Mouse (Mus musculus) embryo, embryonic 10.5 days (tissue): Measurements from ENCODE around the gene Hoxa13.
A peak's percentile ranks its signal among the peaks of the same experiment; 100 is the strongest.

Experiments
- DNase-seq: peaks from one replicate; pipeline ENCODE4 v3.0.0-alpha.2; 2015; ENCODE audit warnings: low spot score

Gene Hoxa13

DNA sequence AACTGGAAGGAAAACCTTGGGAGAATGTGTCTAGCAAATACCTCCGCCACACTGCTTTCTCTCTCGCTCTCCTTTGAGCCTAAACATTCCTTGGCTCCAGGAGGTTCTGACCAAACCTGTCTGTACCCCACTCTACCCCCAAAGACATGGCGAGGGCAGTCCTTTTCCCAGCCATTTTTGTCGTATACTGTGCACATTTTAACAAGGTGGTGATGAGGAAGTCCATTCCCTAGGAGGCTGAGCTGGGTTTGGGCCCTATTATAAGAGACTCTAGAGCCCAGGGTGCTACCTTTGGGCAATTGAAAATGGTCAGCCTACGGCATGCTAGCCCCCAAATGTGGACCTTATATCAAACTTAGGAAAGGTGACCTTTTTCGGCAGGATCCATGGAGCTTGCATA lies 24.8 kb downstream of the Hoxa13 start:
- no peak for DNase-seq

DNA sequence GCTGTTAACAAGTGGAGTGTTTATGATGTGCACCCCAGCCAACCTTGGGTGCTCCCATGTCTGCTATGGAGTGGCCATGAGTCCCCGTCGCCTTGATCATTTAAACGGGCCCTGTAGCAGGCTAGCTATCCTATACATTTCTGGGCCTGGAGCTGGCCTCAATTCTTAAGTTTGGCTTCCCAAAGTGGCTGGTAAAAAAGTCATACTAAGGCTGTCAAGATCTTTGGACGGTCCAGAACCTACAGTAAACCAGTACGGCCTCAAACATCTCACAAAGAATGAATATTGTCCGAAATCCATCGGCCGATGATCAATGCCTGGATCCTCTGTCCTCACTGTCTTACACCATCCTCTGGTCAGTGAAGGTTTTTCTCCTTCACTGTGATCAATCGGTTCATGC lies 25.4 kb downstream of the Hoxa13 start:
- no peak for DNase-seq

DNA sequence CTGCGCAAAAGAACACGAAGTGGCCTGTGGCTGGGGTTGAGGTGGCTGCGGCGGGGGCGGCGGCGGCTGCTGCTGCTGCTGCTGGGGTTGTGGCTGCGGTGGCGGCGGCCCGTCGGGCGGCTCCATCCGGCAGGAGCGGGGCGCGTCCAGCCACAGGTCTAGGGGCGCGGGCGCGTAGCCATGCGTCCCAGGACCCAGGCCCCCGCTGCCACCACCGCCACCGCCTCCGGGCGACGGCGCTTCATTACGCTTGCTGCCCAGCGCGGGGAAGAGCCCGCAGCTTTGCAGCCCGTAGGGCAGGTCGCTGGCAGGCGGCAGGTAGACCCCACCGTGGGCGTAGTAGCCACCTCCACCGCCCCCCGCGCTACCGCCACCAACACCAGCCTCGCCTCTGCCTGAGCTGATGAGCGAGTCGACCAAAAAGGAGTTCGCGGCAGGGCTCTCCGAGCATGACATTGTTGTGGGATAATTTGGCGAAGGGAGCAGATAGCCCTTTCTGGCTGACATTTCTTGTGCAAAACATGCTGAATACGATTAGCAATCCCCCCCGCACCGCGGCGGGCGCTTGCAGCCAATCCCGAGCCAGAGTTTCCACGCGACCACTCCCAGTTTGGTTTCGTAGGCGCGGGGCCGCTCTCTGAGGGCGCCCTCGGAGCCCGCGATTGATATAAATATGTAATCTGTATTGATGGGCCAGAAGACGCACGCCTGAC lies 26.1 kb downstream of the Hoxa13 start:
- DNase-seq = no peak

DNA sequence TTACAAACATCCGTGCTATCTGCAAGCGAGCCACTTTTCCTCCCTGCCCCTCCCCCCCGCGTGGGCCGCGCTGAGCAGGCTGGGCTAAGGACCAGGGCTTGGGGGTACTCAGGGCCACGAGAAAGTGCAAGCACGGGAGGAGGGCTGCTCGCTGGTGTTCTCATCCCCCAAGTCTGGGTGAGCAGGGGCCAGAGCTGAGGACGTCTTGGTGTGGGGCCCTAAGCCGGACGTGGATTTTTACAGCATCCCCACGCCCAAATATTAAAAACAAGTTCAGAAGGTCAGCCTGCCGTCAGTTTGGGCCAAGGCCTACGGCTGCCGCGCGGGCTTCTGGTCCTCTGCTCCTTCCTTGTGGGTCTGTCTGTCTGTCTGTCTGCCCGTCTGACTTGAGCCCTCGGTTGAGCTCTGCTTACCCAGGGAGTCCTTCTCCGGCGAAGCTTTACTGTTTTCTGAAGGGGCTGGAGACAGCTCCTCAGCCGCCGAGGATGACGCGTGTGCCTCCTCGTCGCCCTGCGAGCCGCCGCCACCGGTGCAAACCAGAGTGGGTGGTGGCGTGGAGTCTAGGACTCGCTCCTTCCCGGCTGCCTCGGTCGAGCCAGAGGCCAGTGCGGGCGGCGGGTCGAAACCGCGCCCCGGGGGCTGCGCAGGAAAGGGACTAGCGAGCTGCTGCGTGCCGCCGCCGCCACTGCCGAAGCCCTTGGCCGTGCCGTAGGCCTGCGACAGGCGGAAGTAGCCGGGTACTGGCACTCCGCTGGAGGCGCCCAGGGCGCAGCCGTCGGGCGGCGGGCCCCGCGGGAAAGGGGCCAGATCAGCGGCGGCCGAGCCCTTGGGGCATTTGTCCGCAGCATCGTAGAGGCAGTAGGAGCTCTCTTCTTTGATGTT lies 26.9 kb downstream of the Hoxa13 start:
- no peak for DNase-seq

DNA sequence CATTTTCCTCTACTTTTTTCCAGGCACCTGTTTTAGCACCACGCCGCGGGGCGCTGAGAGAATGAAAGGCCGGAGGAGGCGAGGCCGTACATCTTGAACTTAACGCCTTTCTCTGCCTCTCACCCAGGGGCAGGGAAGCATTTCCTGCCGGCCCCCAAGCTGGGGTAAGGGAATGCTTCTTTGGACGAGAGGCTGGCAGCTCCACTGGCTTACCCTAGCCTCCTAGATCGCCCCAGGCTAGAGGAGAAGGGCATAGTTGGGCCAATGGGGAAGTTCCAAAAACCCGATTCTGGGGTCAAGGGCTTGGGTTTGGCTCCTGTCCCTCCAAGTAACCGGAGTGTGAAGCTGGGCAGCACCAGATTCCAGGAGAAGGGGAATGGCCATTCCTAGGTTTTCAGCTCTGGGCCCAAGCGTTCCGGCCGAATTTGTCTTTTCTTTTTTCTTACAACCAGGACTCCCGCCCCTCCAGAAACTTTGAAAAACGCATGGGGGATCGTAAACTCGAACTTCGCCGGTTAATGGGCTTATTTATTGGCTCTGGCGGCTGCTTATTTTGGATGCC lies 27.6 kb downstream of the Hoxa13 start:
- DNase-seq = no peak

DNA sequence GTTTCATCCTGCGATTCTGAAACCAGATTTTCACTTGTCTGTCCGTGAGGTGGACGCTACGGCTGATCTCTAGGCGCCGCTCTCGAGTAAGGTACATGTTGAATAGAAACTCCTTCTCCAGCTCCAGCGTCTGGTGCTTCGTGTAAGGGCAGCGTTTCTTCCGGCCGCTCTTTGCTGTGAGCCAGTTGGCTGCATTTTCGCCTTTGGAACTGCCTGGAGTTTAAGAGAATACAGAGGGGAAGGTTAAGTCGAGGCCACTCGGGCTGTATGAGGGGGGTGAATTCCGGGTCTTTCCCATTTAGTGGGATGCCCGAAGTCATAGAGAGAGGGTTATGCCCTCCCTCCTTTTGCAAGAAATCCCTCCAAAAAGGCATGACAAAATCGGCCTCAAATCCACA lies 28.1 kb downstream of the Hoxa13 start:
- DNase-seq = no peak

DNA sequence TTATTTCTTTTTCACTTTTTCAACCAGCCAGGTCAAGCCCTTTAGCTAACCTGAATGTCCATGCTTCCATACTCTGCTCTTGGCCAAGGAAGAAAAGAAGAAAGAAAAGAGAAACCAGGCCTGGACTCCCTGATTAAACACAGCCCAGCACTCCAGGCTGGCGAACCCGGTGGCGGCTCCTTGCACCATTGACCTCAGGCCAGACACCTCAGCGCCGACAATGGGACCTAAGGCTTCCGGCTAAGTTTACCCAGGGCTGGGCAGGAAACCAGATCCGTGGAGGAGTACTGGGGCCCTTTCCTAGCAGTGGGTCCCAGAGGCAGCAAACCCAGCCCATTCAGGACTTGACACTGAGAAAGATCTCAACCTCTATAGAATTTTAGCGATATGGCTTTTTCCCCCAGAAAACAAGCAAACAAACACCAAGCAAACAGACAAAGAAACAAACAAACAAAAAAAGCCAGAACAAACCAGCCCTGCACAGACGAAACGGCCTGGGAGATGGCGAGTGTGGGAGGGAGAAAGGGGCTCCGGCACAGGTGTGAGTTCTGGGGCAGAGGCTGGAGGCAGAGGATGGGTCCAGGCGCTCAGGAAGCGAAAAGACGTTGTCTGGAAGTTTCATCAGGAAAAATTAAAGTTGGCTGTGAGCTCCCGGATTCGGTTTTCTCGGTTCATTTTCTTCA lies 28.7 kb downstream of the Hoxa13 start:
- DNase-seq = no peak

DNA sequence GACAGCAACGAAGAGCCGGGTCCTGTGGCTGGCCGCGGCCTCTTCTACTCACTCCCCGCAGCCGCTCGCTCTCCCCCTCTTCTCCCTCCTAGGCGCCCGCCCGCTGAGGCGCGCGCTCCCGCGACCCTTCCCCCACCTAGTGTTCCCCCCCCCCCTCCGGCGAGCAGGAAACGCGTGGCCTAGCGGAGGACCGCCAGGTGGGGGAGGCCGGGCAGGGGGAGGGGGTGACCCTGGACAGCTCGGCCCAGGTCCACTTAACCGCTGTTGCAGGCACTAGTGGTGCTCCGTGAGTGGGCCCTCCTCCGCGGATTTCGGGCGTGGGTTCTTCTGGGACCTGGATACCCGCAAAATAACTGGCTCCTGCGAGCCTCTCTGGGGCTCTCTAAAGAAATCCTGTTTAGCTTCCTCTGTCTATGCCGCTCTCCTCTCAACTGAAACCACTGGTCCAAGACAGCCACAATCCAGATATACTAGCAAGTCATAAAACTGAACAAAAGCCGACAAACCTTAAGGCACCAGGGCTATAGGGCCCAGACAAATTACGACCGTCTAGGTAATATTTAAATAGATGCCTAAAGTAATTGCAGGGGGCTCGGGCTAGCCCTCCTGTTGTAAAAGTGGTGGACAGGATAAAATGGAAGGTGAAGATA lies 30.0 kb downstream of the Hoxa13 start, which contains the start of gene Hoxa9:
Gene Hoxa9, minus strand, starts transcription at position 574 of the 650 bp plus-strand sequence.
- DNase-seq = no peak

DNA sequence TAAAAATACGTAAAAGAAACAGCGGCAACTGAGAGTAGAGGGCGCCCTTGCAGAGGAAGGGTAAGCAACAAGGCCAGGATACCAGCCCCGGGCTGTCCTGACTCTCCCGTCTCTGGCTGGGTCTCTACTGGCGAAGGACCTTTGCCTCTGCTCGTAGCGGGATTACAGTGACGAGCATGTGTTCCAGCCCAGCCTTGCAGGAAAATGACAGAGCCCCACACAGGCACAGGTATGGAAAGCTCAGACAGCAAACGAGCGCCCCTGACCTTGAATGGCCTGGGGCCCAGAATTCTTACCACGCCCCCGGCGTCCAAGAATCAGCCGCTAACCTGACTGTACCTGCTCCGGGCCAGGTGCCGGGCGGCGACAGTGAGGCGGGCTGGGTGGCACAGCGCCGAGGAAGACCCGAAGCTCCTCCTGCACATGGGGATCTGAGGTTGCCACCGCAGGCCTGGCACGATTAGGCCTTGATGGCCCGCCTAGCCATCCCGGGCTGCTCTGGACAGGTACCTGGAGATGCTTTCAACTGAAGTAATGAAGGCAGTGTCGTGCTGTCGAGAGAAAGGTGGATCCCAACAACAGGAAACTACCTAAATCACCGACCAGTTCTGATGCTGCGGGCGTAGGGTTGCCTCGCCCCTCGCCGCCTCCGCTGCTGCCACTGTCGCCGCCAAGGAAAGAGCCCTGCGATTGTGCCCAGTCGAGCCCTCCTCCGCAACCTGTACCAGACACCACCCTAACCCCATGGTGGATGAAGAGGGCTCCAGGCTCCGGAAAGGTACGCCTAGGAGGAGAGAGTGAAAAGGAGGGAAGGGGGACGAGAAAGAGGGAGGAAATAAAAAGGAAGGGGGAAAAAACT lies 30.9 kb downstream of the Hoxa13 start:
- no peak for DNase-seq

DNA sequence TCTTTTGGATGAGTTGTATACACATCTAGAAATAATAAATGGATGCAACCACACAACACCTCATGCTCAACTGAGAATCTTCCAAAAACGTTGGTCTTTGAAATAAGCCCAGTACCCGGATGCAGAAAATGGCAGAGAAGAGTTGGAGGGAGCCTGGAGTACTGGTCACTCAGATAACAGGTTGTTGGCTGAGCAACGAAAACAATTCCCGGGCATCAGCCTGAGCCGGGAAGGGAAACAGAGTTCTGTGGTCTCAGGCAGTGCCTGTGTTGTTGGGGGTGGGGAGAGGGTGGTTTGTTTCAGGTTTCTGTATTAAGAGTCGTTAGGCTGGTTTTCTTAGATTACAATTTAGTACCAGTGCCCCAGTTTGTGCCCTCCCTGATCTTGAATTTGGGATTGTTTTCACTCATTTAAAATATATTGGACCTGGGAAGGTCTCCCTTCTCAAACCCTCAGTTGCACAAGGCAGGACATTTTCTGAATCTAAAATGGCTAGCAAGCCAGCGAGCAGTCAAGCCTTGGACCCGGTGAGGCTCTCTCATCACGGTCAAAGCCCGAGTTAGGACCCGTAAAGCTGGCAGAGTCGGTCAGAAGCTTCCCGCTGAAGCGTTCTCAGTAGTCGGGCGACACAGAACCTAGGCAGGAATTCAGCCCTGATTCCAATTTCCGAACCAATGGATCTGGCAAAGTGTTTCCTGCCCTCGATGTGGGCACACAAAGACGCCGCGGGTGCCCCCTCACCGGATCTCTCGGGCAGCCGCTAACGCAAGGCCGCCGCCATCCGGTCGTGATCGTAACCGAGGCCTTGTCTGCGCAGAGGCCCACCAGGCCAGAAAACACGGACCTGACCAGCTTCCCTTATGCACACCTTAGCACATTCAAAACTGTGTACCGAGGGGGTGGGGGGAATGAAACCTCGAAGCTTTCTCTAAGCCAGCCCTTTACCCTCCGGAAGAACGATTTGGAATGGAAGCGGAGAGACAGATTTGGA lies 31.9 kb downstream of the Hoxa13 start:
- no peak for DNase-seq

DNA sequence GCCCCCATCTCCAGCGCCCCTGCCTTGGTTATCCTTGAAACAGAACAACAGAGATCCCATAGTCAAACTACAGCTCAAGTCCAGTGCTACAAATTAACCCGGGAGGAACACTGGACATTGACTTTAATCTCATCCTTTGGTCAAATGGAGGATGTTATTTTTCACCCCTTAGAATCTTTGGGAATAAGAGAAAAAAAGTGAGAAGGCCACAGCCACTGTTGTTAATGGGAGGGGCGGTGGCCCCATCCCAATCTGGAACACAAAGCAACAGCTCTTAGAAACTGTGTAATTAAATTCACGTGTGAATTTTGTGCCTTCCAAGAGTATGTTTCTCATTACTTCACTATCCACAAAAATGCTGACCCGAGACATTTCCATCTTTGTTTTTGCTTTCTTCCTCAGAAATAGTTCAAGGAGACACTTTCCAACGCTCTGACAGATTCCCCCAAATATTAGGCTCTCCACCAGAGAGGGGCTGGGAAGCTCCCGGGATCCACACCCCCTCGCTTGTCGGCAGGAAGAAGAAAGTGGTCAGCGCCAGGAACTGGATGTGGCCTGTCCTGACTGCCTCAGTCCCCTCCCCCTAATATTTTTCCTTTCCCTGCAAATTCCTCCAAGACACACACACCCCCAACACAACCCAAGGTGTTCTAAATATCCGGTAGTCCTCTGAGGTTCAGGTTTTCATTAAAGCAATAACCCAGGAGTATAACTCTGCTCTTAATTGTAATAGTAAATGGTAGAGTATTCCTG lies 33.0 kb downstream of the Hoxa13 start:
- DNase-seq = no peak

DNA sequence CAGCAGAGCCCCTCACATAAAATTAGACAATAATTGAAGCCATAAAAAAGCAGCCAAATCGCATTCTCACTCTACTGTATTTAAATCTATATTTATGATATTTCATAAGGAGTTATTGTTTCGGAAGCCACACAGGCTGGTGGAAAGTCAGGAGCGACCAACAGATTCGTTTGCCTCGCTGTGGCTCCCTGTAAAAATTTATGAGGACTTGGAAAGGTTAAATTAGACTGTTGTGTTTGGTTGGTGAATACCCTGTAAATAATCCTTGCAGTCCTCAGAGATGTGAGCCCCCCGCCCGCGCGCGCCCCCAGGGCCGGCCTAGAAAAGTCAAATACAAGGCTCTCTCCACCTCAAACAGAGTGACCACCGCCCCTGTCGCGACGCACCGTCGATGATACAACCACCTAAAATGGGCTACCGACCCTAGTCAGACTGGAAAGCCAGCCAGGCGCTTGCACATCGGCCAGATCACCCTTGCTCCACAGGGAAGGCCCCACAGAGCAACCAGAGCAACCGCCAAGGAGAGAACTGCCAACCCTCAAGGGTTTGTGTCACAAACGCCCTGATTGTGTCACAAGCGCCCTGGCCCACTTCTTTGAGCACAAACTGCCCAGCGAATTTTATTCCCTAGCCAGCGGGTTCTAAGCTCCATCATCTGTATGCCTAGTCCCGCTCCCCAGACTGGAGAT lies 34.0 kb downstream of the Hoxa13 start:
- no peak for DNase-seq

DNA sequence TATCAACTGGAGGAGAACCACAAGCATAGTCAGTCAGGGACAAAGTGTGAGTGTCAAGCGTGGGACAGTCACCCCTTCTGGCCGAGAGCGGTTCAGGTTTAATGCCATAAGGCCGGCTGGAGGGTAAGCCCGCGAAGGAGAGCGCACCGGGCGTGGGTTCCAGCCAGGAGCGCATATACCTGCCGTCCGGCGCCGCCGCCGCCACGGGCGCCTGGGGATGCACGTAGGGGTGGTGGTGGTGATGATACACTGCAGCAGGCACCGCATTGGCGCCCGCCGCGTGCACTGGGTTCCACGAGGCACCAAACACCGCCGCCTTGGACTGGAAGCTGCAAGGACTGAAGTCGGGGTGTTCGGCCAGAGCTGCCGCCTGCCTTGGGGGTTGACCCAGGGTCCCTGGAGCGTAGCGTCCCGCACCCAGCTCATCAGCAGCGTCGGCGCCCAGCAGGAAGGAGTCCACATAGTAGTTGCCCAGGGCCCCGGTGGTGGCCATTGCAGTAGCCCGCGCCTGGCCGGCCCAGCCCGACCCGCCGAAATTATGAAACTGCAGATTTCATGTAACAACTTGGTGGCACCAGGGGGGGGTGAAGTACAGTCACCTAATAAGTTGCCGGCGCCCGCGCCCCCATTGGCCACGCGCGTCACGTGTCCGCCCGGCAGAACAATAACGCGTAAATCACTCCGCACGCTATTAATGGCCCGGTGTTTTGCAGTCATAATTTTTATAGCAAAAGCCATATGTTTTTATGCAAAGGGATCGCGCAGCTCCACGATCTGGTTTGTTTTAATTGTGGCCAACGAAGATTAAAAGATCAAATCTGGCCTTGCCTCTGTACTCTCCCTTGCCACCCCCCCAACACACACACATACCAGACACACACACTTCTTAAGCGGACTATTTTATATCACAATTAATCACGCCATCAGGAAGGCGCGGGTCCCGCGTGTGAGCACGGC lies 34.8 kb downstream of the Hoxa13 start:
- peak; percentile 82 for DNase-seq

DNA sequence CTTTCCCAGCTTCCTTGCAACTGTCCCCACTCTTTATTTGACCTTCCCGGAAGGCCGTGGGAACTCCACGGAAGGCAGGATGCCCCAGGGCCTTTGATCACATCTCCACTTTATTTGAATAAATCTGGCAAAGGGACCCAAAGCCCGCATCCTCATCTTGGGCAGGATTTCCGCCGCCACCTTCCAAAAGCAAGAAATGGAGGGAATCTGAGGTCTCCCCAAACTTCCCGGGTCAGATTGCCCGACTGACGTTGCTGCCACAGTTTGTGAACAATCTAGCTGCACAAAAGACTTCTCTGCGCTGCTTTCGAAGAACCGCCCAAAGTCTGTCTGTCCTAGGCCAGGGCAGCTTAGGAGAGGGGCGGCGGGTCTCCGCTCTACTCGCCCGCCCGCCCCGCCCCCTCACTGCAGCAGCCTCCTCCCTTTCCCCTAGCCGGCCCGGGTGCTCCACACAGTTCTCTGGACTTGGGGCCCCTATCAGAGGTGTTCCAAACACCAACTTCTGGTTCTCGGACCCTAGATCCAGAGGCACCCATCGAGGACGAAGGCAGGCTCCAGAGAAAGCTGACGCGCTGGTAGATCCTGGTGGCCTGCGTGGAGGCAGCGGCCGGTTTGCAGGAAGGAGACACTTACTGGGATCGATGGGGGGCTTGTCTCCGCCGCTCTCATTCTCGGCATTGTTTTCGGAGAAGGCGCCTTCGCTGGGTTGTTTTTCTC lies 35.6 kb downstream of the Hoxa13 start:
- DNase-seq = no peak

DNA sequence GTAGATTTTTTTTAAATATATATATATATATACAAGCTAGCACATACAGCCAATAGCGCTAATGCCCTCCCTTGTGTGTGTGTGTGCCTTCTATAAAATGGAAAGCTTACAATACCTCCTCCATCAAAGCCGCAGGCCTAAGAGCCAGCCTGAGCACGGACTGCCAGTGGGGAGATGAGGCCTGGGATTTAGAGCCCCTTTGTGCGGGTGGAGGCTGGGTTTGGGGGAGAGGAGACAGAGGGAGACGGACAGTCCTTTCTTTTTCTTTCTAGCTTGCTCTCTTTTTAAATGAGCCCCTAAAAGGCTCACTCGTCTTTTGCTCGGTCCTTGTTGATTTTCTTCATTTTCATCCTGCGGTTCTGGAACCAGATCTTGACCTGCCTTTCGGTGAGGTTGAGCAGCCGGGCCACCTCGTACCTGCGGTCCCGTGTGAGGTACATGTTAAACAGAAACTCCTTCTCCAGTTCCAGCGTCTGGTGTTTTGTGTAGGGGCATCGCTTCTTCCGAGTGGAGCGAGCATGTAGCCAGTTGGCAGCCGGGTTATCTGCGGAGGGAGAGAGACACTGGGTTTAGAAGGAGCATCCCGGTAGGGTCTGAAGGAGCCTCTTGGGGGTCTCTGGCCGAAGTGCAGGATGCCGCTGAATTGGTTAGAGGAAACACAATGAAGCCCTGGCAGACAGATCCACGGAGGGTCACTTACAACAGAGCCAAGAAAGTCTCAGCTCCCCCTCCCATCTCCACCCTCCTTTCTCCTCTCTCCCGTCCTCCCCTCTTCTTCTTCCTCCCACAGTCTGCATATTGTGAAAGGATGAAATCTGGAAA lies 36.5 kb downstream of the Hoxa13 start:
- DNase-seq = no peak

DNA sequence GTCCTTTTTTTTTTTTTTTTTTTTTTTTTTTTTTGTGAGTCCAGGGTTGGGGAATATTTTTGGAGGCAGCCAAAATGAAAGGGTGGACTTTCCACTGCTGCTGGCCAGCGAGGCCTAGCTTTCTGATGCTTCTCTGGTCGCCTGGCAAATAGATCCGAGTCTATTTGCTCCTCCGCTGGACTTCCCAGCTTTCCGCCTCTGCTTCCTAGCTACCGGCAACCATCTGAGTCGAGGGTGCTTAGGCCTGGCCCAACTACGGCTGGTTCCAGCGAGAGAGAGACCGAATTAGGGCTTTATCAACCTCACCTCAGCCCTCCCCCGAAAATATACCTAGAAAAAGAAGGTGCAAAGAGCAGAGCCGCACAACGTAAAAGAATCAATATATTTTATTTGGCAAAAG lies 38.0 kb downstream of the Hoxa13 start:
- DNase-seq = no peak
